Mouse (Mus musculus) adrenal gland, postnatal 25 days (tissue): ENCODE data around the gene Tpo. TPM values are rescaled to one million over a fixed set of nuclear protein-coding genes. Genes with fewer than 3 reads are reported as not detected.

Experiments
- DNase-seq: peaks from one replicate; pipeline ENCODE4 v3.0.0; 2021; ENCODE audit warnings: mixed read lengths
- total RNA-seq: library from RNA; stranded (reverse); gene quantifications from 2 replicates; pipeline ENCODE4 v1.2.3, GENCODE M21; 2021

The Tpo gene
- total RNA-seq, 1 experiment from 2014 or later, result not detected

- no peak for DNase-seq
Observed at GRCm38 (mm10) chr12:30015501-30015900, 116.9 kb downstream of the Tpo start.

GRCm38 (mm10) chr12:30008741-30009140 is 123.7 kb downstream of the Tpo start:
- no peak for DNase-seq

- no peak for DNase-seq
Observed at GRCm38 (mm10) chr12:30006586-30006985, 125.8 kb downstream of the Tpo start.

Other genes with a start within 250 kb of the Tpo start
- gene Pxdn, start 195.0 kb downstream of the Tpo start, total RNA-seq, result 91.9 and 104 TPM in 2 replicates
- 0.76 TPM in 1 of 2 replicates, not detected in the other for gene Sntg2, start 240.8 kb upstream of the Tpo start, total RNA-seq